ENCODE assay signal across 9 mouse cellular contexts in genomic region chr11:53457372-53457954, GRCm38 (mm10). TPM values are rescaled to one million over a fixed set of nuclear protein-coding genes. Genes with fewer than 3 reads are reported as not detected.
DNase-seq lines count a peak whose midpoint lies in the region; ATAC-seq lines count a peak whose summit lies in the region.
"Had no signal": no experiment of that assay in that cellular context is flagged by ENCODE, and none has a peak within 500 bp of the region (broad histone marks: within the 10 kb centered on the region; RNA-seq: fewer than 3 reads in every experiment).

No protein-coding gene starts in this region.

- H3K36me3 ChIP-seq in heart, embryonic 13.5 days = no peaks in the 10 kb centered on the region
- no peaks in the 10 kb centered on the region for H3K36me3 ChIP-seq in liver, embryonic 16.5 days (ENCODE audit: control insufficient read depth, insufficient read depth)

- ATAC-seq in heart, embryonic 13.5 days (ENCODE audit: extremely low read depth, insufficient number of reproducible peaks, low FRiP score, low TSS enrichment) = no peak; the same call in 1 of the 2 replicates
- ATAC-seq in hematopoietic stem cell, adult 5-6 weeks (replicated peaks in 1 of 2; ENCODE audit: insufficient read depth in 1 of 2, low FRiP score in 2 of 2, low TSS enrichment in 1 of 2, low read depth in 1 of 2, poor library complexity in 2 of 2, severe bottlenecking in 2 of 2) = peak; percentile 35 to 38; a peak in 1 of 4 replicates
- peak; percentile 50 for ATAC-seq in liver, embryonic 16.5 days (ENCODE audit: low read depth)
- ATAC-seq: Patski had no signal

- peak overlapping the region; percentile 66 for H3K4me3 ChIP-seq in heart, embryonic 13.5 days
- peak overlapping the region; percentile 60 for H3K4me3 ChIP-seq in liver, embryonic 16.5 days (ENCODE audit: low read depth, low read length)

- H3K4me2 ChIP-seq in heart, embryonic 13.5 days = peak overlapping the region; percentile 90
- H3K4me2 ChIP-seq in liver, embryonic 16.5 days (ENCODE audit: low read depth, low read length) = peak overlapping the region; percentile 60

- peak overlapping the region; percentile 40 for H3K27ac ChIP-seq in heart, embryonic 13.5 days (replicated peaks)
- H3K27ac ChIP-seq in liver, embryonic 16.5 days (ENCODE audit: low read length) = peak overlapping the region; percentile 52

- no peaks in the 10 kb centered on the region for H3K9me3 ChIP-seq in heart, embryonic 13.5 days
- no peaks in the 10 kb centered on the region for H3K9me3 ChIP-seq in liver, embryonic 16.5 days (replicated peaks; ENCODE audit: control insufficient read depth, low read length)

- H3K4me1 ChIP-seq in heart, embryonic 13.5 days = peaks cover 9% of the 10 kb centered on the region; the same call in 1 of the 2 replicates
- H3K4me1 ChIP-seq in liver, embryonic 16.5 days (ENCODE audit: control insufficient read depth, low read depth, low read length) = peaks cover 9% of the 10 kb centered on the region

- DNase-seq in heart, postnatal 14 days = no peak
- DNase-seq in NIH3T3 (ENCODE audit: low read depth) (peak; percentile 37), MN1 (ENCODE audit: low spot score) (no peak)
- no peak for DNase-seq in cerebellum, postnatal 10 days
- DNase-seq in layer of hippocampus, adult 9-10 months (ENCODE audit: low spot score) = no peak

- WGBS in heart, embryonic 13.5 days = 7% methylated on average over 29 of the region's 29 CpGs
- WGBS in liver, embryonic 16.5 days (ENCODE audit: insufficient replicate concordance) = 10% methylated on average over 29 of the region's 29 CpGs

- peaks cover 37% of the 10 kb centered on the region for H3K27me3 ChIP-seq in heart, embryonic 13.5 days (replicated peaks)
- peaks cover 43% of the 10 kb centered on the region for H3K27me3 ChIP-seq in liver, embryonic 16.5 days (ENCODE audit: control insufficient read depth, insufficient read depth, low read depth, low read length)
- H3K27me3 ChIP-seq: Patski had no signal

- peak overlapping the region; percentile 84 for H3K9ac ChIP-seq in heart, embryonic 13.5 days
- peak overlapping the region; percentile 52 for H3K9ac ChIP-seq in liver, embryonic 16.5 days (ENCODE audit: low read depth, low read length)

- intact Hi-C loops in heart, postnatal 14 days (cut with DNase I) = no loop called here

RNA-seq across cellular contexts. Expression of gene Shroom1, which starts 0.5 kb away (rescaled TPM):
- polyA plus RNA-seq in heart, embryonic 13.5 days (2015; fragmentation: Nextera tagmentation; extraction: Ambion mirVana) = 3.0 TPM in 2 replicates
- under 1 TPM; 0.44 to 0.53 TPM for total RNA-seq in heart, postnatal 14 days (2021)
- total RNA-seq in hematopoietic stem cell, adult 5-6 weeks (2017) = 0.69 TPM in 1 of 2 replicates, not detected in the other
- polyA plus RNA-seq in liver, embryonic 16.5 days (2015; fragmentation: Nextera tagmentation; extraction: Ambion mirVana) = 3.1 and 4.1 TPM in 2 replicates
- polyA plus RNA-seq: Patski had no signal

RNA-seq across cellular contexts. Expression of gene Gm10447, which starts 0.6 kb away (rescaled TPM):
- polyA plus RNA-seq in heart, embryonic 13.5 days (2015; fragmentation: Nextera tagmentation; extraction: Ambion mirVana) = 0.09 and 0.14 TPM in 2 replicates
- not detected for total RNA-seq in heart, postnatal 14 days (2021)
- total RNA-seq in hematopoietic stem cell, adult 5-6 weeks (2017) = not detected in 2 replicates
- polyA plus RNA-seq in liver, embryonic 16.5 days (2015; fragmentation: Nextera tagmentation; extraction: Ambion mirVana) = 0.18 and 0.22 TPM in 2 replicates
- polyA plus RNA-seq: Patski had no signal

RNA-seq across cellular contexts. Expression of gene Gm9837, which starts 12.8 kb away (rescaled TPM):
- not detected in 2 replicates for polyA plus RNA-seq in heart, embryonic 13.5 days (2015; fragmentation: Nextera tagmentation; extraction: Ambion mirVana)
- not detected for total RNA-seq in heart, postnatal 14 days (2021)
- not detected in 2 replicates for total RNA-seq in hematopoietic stem cell, adult 5-6 weeks (2017)
- polyA plus RNA-seq in liver, embryonic 16.5 days (2015; fragmentation: Nextera tagmentation; extraction: Ambion mirVana) = not detected in 2 replicates
- polyA plus RNA-seq: Patski had no signal

RNA-seq across cellular contexts. Expression of gene Gm9945, which starts 22.5 kb away (rescaled TPM):
- polyA plus RNA-seq in heart, embryonic 13.5 days (2015; fragmentation: Nextera tagmentation; extraction: Ambion mirVana) = not detected in 2 replicates
- total RNA-seq in heart, postnatal 14 days (2021) = not detected
- total RNA-seq in hematopoietic stem cell, adult 5-6 weeks (2017) = not detected in 2 replicates
- 0.49 and 0.64 TPM in 2 replicates for polyA plus RNA-seq in liver, embryonic 16.5 days (2015; fragmentation: Nextera tagmentation; extraction: Ambion mirVana)
- polyA plus RNA-seq: Patski had no signal

RNA-seq across cellular contexts. Expression of gene Sowaha, which starts 22.6 kb away (rescaled TPM):
- polyA plus RNA-seq in heart, embryonic 13.5 days (2015; fragmentation: Nextera tagmentation; extraction: Ambion mirVana) = 0.27 and 0.47 TPM in 2 replicates
- under 1 TPM; 0.07 TPM for total RNA-seq in heart, postnatal 14 days (2021)
- not detected in 2 replicates for total RNA-seq in hematopoietic stem cell, adult 5-6 weeks (2017)
- polyA plus RNA-seq in liver, embryonic 16.5 days (2015; fragmentation: Nextera tagmentation; extraction: Ambion mirVana) = 13.5 and 15.9 TPM in 2 replicates
- polyA plus RNA-seq: Patski had no signal
